ENCODE assay signal across 9 mouse cellular contexts in the genomic region with DNA sequence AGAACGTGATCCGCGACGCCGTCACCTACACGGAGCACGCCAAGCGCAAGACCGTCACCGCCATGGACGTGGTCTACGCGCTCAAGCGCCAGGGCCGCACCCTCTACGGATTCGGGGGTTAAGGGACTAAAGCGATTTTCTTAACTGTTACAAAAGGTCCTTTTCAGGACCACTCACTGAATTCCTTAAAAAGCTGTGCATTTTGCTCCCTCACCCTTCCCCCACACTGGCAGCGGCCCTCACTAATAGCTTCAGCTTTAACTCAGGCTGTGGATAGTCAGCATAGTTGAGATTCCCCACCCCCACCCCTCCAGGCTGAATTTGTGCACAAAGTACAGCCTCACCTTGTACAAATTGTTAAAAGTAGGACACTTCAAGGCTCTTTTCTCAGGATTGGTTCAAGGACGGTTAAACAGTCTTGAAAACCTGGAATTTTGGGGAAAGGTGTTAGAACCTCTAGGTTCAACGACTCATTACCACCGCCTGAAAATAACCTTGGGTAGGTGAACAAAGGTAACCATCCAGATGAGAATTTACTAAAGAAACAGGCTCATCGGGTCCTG. TPM values are rescaled to one million over a fixed set of nuclear protein-coding genes. Genes with fewer than 3 reads are reported as not detected.
DNase-seq lines count a peak whose midpoint lies in the region; TF ChIP-seq lines count a peak whose summit lies in the region.
"Had no signal": no experiment of that assay in that cellular context is flagged by ENCODE, and none has a peak within 500 bp of the region (broad histone marks: within the 10 kb centered on the region; RNA-seq: fewer than 3 reads in every experiment).

No protein-coding gene starts in this region.

- peaks cover 2% of the 10 kb centered on the region for H3K4me1 ChIP-seq in lung, adult 2 months (ENCODE audit: control insufficient read depth, insufficient read depth, low read length)
- peaks cover 2% of the 10 kb centered on the region; the same call in 1 of the 2 replicates for H3K4me1 ChIP-seq in bone marrow, adult 2 months (ENCODE audit: control insufficient read depth, insufficient read depth, low read length)
- peaks cover 56% of the 10 kb centered on the region for H3K4me1 ChIP-seq in megakaryocyte, embryonic 14.5 days

- TF ChIP-seq CTCF in lung, adult 2 months (IDR thresholded peaks at IDR 0.05; ENCODE audit: insufficient read depth, low read length), result no peak
- no peak for TF ChIP-seq CTCF in bone marrow, adult 2 months (IDR thresholded peaks at IDR 0.05; ENCODE audit: control insufficient read depth, insufficient read depth, low read length)

- peak overlapping the region; percentile 18 for H3K4me3 ChIP-seq in lung, adult 2 months (replicated peaks; ENCODE audit: extremely low read depth, low read depth, low read length)
- peak overlapping the region; percentile 49 for H3K4me3 ChIP-seq in bone marrow, adult 2 months (replicated peaks; ENCODE audit: control insufficient read depth, low read depth, low read length)
- peak overlapping the region; percentile 85 for H3K4me3 ChIP-seq in megakaryocyte, embryonic 14.5 days (replicated peaks)

- 2% methylated on average over 18 of the region's 23 CpGs for WGBS in lung, adult 2 months
- WGBS in bone marrow, adult 2 months, result under 1% methylated on average over 19 of the region's 23 CpGs

- intact Hi-C loops in left cerebral cortex, postnatal 36 days (cut with DNase I), result loop anchor here (5.0 kb wide), 1 partner anchor 1720 kb away; a partner anchor contains a TSS

- DNase-seq in lung, adult 2 months, result no peak
- no peak for DNase-seq in lung, postnatal 4 days
- peak; percentile 73 for DNase-seq in forelimb bud, embryonic 11.5 days (ENCODE audit: low read depth, low spot score)
- DNase-seq in frontal cortex, postnatal 10 days (ENCODE audit: low spot score in 2 of 2), result no peak
- DNase-seq in right cerebral cortex, postnatal 36 days (ENCODE audit: low spot score in 2 of 2), result no peak
- no peak for DNase-seq in left cerebral cortex, postnatal 36 days (ENCODE audit: low spot score in 2 of 2)

- H3K27ac ChIP-seq in bone marrow, adult 2 months (ENCODE audit: control insufficient read depth, insufficient read depth, low read depth, low read length, poor library complexity), result peak overlapping the region; percentile 98

- no peaks in the 10 kb centered on the region for H3K9me3 ChIP-seq in megakaryocyte, embryonic 14.5 days

- no peaks in the 10 kb centered on the region for H3K27me3 ChIP-seq in megakaryocyte, embryonic 14.5 days (replicated peaks)

- no peaks in the 10 kb centered on the region for H3K36me3 ChIP-seq in megakaryocyte, embryonic 14.5 days (replicated peaks; ENCODE audit: low read length)

- TF ChIP-seq POLR2A in lung, adult 2 months (IDR thresholded peaks at IDR 0.05; ENCODE audit: borderline replicate concordance, extremely low read depth, low read depth, low read length), result no peak
- TF ChIP-seq POLR2A in bone marrow, adult 2 months (IDR thresholded peaks at IDR 0.05; ENCODE audit: borderline replicate concordance, control insufficient read depth, low read depth, low read length), result peak; percentile 94; the same call in 1 of the 2 replicates

RNA-seq across cellular contexts. Expression of a gene that starts 0.5 kb away (rescaled TPM):
- polyA plus RNA-seq in lung, adult 2 months (2012; rRNA removed), result 2.5 and 2.8 TPM in 2 replicates
- polyA plus RNA-seq in bone marrow, adult 2 months (2011; ENCODE audit: insufficient read depth, insufficient read length, low replicate concordance, missing spikeins), result 275 and 281 TPM in 2 replicates
- polyA plus RNA-seq in megakaryocyte, embryonic 14.5 days (2012; ENCODE audit: insufficient read depth, low replicate concordance), result 17.4 and 40.7 TPM in 2 replicates
- 10 to 100 TPM; 87.5 to 90.3 TPM for total RNA-seq in left cerebral cortex, postnatal 36 days (2021)

RNA-seq across cellular contexts. Expression of a gene that starts 3.7 kb away (rescaled TPM):
- polyA plus RNA-seq in lung, adult 2 months (2012; rRNA removed), result 2.4 and 2.9 TPM in 2 replicates
- polyA plus RNA-seq in bone marrow, adult 2 months (2011; ENCODE audit: insufficient read depth, insufficient read length, low replicate concordance, missing spikeins), result 62.7 and 98.3 TPM in 2 replicates
- polyA plus RNA-seq in megakaryocyte, embryonic 14.5 days (2012; ENCODE audit: insufficient read depth, low replicate concordance), result 30.3 and 45.4 TPM in 2 replicates
- 10 to 100 TPM; 62.2 to 71.7 TPM for total RNA-seq in left cerebral cortex, postnatal 36 days (2021)

RNA-seq across cellular contexts. Expression of a gene that starts 4.9 kb away (rescaled TPM):
- polyA plus RNA-seq in lung, adult 2 months (2012; rRNA removed), result 3.1 and 4.3 TPM in 2 replicates
- 11.4 and 30.9 TPM in 2 replicates for polyA plus RNA-seq in bone marrow, adult 2 months (2011; ENCODE audit: insufficient read depth, insufficient read length, low replicate concordance, missing spikeins)
- 6.6 and 7.4 TPM in 2 replicates for polyA plus RNA-seq in megakaryocyte, embryonic 14.5 days (2012; ENCODE audit: insufficient read depth, low replicate concordance)
- total RNA-seq in left cerebral cortex, postnatal 36 days (2021), result 10 to 100 TPM; 41.3 to 42.8 TPM

RNA-seq across cellular contexts. Expression of a gene that starts 5.2 kb away (rescaled TPM):
- polyA plus RNA-seq in lung, adult 2 months (2012; rRNA removed), result 2.6 and 3.8 TPM in 2 replicates
- 19.6 TPM in 1 of 2 replicates, not detected in the other for polyA plus RNA-seq in bone marrow, adult 2 months (2011; ENCODE audit: insufficient read depth, insufficient read length, low replicate concordance, missing spikeins)
- polyA plus RNA-seq in megakaryocyte, embryonic 14.5 days (2012; ENCODE audit: insufficient read depth, low replicate concordance), result 9.9 and 14.5 TPM in 2 replicates
- total RNA-seq in left cerebral cortex, postnatal 36 days (2021), result 10 to 100 TPM in 1 of 2 experiments, 1 to 10 TPM in 1; 9.7 to 14.5 TPM

RNA-seq across cellular contexts. Expression of a gene that starts 6.2 kb away (rescaled TPM):
- polyA plus RNA-seq in lung, adult 2 months (2012; rRNA removed), result not detected in 2 replicates
- 38.3 and 41.6 TPM in 2 replicates for polyA plus RNA-seq in bone marrow, adult 2 months (2011; ENCODE audit: insufficient read depth, insufficient read length, low replicate concordance, missing spikeins)
- polyA plus RNA-seq in megakaryocyte, embryonic 14.5 days (2012; ENCODE audit: insufficient read depth, low replicate concordance), result 3.3 and 3.5 TPM in 2 replicates
- total RNA-seq in left cerebral cortex, postnatal 36 days (2021), result 10 to 100 TPM; 26.1 to 28.4 TPM
- polyA plus RNA-seq: gonadal fat pad, adult 2 months had no signal

Comparison
In these comparisons a context has a peak if more than half of its experiments do, and no peak if none do; other contexts are left out.
1. H3K4me3 ChIP-seq: peak in every context shown above with its lines; median percentile 85 in megakaryocyte, embryonic 14.5 days; 49 in bone marrow, adult 2 months; 18 in lung, adult 2 months.